Mouse (Mus musculus) layer of hippocampus, adult 11-12 months (tissue): Measurements from ENCODE around the gene Wnt6.
A peak's percentile ranks its signal among the peaks of the same experiment; 100 is the strongest.

Experiments used
- DNase-seq: peaks from one replicate; pipeline ENCODE4 v3.0.0; 2022; ENCODE audit warnings: low spot score

Gene Wnt6

DNA sequence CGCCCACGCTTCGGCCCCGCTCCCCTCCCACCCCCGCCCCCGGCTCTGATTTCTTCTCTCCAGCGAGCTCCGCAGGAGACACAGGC lies at the start of gene Wnt6:
Wnt6 (plus strand) TSS at position 48 of the 86 bp plus-strand sequence.
- DNase-seq, result no peak

DNA sequence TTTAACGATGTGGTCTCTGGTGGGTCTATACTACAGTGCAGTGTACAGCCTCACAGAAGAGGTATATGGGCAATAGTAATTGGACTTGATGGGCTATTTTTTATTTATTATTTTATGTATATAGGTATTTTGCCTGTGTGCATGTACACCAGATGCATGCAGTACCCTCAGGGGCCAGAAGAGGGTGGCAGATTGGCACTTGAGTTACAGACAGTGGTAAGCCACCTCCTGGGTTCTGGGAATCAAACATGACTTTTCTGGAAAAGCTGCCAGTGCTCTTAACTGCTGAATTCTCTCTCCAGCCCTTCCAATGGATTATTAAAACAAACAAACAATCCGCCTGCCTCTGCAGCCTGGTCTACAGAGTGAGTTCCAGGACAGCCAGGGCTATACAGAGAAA lies 47.9 kb upstream of the Wnt6 start:
- DNase-seq, result no peak

DNA sequence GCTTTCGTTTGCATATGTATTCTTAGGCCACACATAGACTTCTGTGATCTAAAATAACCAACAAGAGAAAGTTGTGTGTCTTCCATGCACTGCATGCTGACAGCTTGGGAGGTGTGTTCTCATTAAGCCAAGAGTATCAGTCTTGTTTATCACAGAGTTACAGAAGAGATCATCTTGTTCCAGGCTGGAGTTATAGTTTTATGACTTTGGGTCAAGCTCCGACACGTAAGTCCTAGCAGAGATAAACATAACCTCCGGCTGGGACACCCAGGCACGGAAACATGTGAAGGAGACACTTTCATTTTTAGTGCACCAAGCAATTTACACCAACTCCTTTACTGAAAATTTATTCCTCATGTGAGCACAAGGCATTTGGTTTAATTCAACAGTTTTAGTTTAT lies 45.6 kb upstream of the Wnt6 start:
- no peak for DNase-seq

DNA sequence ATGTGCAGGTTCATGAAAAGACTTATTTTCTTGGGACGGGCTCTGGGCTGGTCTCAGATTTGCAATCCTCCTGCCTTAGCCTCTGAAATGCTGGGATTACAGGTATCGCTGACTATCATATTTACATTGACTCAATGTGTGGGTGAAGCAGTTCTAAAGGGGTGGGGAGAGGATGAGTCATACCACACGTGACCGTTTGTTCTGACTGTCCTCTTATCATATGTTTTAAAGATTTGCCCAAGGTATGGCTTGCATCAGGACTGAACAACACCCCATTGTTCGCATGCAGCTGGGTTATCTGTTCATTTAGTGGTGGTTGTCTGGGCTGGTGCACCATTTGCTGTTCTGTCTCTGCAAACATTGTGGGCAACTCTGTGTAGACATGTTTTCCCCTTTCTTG lies 45.0 kb upstream of the Wnt6 start:
- DNase-seq, result no peak

DNA sequence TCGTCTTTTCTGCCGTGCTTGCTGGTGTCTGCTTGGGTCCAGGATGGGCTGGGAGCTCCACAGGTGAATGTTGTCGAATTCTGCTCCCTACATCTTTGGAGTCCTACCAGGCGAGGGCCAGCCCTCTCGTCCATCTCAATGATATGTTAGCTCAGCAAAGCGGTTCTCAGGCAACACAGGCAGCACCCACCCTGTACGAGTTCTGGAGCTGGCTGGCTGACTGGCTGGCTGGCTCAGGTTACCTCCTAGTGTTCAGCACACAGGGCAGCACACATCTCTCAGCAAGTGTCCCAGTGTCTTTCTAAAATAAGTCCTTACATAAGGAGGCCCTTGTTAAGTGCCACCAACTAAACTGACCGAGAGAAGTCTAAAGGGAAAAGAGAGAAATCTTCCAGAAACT lies 43.2 kb upstream of the Wnt6 start:
- no peak for DNase-seq

DNA sequence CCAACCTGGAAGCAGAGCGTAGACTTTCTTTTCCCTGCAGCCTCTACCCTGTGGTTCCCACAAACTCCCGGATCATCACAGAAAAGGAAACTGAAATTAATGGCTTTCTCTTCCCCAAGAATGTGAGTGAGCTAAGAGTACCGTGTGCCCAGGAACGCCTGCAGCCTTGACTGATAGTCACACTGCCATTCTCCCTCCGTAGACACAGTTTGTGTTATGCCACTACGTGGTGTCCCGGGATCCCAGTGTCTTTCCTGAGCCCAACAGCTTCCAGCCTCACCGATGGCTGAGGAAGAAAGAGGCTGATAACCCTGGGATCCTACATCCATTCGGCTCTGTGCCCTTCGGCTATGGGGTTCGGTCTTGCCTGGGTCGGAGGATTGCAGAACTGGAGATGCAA lies 34.7 kb upstream of the Wnt6 start:
- no peak for DNase-seq

DNA sequence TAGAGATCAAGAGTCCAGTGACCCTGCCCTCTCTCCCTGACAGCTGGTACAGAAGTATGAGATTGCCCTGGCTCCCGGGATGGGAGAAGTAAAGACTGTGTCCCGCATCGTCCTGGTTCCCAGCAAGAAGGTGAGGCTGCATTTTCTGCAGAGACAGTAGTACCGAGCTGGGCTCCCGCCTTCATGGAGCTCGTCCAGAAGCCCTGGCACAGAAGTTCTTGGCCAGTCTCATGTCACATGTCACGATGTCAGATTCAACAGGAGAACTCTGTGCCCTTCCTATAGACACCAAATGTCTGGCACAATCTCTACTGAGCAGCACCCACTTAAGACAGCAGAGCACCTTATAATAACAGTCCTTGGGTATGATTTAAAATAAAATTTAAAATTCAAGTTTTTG lies 34.2 kb upstream of the Wnt6 start:
- no peak for DNase-seq

DNA sequence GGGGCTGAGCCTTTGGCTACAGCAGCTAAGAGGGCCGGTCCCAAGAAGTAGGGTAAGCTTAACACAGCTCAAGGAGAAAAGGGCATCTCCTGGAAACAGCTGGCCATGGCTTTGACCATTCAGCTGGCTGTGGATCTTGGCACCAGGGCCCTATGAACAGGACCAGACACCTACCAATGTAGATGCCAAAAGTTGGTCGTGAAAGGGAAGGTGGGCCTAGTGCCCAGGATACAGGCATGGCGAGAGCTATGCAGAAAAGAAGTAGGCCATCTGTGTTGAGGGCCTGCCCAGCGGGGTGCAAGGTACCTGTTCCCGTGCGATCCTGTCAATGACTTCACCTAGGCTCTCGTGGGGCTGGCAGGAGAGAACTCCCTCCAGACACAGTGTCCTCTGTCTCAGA lies 30.8 kb upstream of the Wnt6 start:
- no peak for DNase-seq

DNA sequence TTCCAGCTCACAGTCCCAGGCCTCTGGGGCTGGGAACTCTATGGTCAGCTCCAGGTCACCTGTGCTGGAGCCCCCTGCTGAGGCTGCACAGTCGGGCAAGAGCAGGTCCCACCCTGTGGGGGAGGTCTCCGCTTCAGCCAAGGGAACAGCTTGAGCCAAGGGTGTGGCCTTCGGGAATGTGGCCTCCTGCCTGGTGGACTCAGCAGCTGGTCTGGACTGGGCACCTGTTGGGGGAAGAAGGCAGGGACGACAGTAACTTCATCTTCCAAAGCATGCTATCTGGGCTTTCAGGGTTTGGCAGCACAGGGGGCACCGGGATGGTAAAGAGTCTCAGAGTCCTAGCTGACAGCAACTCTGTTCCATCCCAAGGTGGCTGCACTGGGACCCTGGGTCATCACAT lies 24.4 kb upstream of the Wnt6 start:
- DNase-seq, result no peak

DNA sequence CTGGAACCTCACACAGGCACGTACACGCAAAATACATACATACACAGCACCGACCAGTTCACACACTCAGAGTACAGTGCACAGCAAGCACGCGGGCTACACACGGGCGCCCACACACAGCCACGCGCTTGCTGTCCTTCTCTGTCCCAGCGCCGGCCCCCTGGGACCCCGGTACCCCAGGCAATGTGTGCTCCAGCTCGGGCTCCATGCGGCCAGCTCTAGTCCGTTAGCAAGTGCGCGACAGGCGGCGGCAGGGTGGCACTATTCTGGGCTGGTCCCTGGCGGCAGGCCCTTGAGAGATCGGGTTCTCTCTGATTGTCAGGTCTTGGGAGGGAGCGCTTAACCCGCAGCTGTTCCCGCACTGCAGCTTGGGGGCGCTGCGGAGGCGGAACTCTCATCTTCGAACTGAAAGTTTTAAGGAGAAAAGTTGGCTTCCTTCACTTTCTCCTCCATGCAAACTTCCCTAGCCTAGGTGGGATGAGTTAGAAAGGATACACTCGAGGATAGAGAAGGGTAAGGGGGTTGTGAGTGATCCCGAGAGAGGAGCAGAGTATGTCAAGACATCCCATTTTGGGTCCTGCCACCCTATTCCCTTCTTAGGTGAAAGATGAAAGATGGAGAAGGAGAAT lies 22.9 kb upstream of the Wnt6 start, which contains the start of gene Prkag3:
Prkag3 (minus strand) TSS at position 579 of the 629 bp plus-strand sequence.
- peak; percentile 42 for DNase-seq

DNA sequence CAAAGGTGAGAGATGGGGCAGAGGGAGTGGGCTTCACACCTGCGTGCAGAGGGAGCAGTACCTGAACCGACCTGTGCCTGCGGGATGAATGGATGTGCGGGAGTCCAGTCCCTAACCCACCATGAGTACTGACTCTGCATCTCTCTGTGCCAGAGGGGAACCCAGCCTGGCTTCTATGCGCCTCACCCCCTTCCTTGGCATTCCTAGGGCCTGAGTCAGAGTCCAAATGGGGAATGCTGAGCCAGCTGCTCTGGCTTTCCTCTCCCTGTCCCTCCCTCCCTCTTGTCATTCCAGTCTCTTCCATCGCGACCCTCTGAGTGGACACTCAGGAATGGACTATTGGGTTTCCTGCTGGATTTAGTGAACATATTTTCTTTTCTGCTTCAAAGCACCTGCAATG lies 22.4 kb upstream of the Wnt6 start:
- DNase-seq, result no peak

DNA sequence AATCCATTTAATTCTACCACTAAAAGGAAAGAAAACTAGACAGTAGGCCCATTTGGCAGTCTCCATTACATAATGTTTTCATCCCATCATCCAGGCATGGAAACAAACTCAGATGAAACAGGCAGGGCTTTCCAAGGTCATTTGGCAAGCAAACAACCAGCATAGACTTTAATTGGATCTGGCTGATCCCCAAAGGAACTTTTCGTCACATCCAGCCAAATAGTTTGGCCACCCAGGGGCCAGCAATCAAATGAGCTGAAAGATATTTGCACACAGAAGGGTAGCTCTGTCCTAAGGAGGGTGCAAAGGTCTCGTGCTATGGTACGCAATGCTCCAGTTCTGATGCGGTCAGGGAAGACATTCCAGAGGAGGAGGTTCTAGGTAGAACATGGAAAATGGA lies 21.0 kb upstream of the Wnt6 start:
- DNase-seq, result no peak

DNA sequence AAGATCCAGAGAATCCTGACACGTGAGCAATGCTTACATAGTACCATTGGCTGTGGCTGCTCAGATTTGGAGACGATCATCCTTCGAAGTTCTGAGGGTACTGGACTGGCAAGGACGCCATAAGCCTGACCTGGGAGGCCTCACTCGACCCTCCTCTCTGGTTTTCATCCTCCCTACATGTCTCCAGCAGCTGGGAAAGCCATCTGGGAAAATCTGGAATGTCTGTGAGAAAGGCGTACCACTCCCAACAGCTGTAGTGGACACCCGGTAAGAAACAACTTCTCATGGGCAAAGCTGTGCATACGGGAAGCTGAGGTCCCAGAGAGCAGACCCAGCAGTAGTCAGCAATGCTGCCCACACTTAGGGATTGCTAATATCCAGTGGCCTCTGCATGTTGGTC lies 19.5 kb upstream of the Wnt6 start:
- DNase-seq, result no peak

DNA sequence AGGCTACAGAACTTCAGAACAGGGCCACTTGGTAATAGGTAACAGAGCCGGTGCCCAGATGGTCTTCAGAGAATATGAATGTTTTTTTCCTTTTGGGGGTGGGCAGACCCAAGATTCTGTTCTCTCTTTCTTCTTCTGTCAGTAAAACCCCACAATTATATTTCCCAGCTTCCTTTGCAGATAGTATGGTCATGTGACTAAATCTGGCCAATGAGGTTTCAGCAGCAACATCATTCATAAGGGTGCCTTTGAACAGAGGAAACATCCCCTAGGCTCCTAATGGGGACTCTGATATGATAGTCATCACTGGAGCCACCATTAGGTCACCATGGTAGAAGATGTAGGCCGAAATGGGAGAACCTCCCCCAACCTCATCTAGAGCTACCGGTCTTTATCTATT lies 18.9 kb upstream of the Wnt6 start:
- DNase-seq, result no peak

DNA sequence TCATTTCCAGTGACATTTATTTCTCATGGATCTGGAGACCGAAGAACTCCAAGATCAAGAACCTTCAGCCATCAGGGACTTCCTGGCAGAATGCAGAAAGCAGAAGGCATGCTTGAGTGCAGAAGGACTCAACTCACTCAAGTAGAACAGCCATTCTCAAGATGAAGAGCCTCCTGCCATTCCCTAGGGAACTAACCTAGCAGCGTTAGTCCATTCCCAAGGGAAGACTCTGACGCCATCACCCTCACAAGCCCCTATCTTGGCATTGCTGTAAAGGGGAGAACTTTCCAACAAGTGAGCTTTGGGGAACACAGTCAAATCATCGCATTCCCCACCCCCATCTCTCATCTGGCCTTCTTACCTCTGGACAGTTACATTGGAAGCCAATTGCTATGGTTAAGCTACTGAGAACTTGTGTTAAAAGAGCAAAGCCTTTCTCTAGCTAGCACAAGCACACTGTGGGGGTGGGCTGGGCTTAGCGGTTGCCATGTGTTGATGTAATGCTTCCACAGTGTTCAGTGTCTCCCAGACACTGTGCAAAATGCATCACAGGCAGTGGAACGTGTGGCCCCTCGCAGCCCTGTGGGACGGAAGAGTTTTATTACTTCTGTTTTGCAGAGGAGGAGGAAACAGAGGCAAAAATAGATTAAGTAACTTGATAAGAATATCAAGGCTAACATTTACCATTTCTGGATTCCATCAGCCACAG lies 18.3 kb upstream of the Wnt6 start:
- DNase-seq, result no peak

DNA sequence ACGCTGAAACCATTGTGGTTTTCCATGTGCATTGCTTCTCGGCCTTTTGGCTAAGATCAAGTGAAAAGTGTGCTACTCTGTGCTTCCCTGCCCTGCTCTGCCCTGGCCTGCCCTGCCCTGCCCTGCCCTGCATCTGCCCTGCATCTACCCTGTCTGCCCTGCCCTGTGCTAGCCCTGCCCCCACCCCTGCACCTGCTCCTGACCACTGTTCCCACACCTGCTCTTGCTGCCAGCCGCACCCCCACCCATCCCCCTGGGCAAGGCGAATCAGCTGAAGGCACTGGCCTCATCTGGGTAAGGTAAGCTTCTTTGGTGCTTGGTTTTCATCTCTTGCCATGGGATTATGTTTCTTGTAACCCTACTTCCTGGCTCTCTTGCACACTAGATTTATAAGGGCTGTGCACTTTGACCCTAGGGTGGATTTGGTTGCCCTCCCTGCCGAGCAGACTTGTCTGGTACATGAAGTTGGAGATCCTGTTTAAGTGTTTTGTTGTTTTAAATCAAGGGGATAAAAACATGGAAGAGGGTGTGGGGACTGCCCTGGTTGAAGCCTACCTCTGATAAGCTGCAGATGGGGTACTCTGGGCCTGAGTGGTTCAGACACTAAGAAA lies 17.4 kb upstream of the Wnt6 start:
- no peak for DNase-seq

DNA sequence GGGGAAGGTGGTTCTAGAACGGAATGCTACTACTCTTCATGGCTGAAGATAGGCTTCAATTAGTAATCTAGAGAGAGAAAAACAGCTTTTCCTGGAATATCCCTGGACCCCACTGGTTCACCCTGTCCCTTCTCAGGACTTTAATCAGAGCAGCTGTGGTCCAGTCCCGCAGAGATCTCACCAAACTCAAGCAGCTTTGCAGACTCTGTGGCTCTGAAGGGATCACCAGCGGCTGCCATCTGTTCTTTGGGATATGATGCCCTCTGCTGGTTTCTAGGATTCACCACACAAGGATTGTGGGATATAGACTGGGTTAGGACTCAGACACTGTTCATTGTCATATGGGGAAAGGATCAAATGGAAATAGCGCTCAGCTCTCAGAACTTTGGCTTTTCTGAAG lies 11.9 kb upstream of the Wnt6 start:
- peak; percentile 59 for DNase-seq

DNA sequence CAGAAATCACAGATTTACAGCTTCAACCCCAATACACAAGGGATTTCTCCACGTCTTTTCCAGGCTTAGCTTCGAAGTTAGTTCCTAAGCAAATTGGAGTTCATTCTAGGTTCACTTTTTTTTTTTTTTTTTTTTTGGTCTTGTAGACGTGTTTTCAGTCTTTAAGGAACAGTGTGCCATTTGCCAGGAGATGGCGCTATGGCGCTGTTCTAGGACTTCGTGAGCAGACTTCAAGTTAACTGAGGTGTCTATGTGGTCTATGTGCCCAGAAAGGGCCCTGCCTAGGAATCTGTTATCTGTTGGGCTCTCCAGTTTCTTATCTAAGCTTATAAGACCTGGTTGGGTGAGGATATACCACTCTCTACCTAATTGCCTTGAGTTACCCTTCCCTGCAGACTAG lies 8.6 kb upstream of the Wnt6 start:
- DNase-seq, result peak; percentile 77

DNA sequence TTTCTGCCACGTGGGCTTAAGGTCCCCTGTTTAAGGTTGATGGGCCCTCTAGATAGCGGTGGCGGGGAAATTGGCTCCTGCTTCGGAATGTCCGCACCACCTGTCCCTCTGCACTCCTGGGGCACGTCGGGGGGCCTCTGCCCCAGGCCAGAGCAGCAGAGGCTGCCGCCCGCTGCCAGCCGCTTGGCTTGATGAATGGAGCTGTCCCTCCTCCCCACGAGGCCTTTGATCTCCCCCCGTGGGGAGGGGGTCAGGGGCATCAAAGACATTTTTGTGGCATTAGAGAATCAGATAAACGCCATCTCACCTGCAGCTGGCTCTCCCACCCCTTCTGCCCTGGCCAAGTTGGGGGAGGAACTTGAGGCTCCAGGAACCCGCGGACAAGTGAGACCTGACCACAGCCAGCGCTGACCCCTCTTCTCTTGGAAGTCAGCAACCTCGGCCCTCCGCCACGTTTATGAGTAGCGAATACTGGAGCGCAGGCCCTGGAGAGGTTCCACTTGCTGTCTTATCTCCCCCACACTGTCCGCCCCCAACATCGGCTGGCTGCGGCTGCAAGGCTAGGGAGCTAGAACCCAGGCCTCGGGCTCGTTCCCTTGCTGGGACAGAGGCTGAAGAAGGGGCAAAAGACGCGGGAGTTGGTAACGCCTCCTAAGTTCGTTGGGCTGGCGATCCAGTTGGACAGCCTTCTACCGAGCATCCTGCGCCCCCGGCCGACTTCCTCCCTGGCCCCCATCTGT lies 795 bp upstream of the Wnt6 start:
- DNase-seq, result no peak

DNA sequence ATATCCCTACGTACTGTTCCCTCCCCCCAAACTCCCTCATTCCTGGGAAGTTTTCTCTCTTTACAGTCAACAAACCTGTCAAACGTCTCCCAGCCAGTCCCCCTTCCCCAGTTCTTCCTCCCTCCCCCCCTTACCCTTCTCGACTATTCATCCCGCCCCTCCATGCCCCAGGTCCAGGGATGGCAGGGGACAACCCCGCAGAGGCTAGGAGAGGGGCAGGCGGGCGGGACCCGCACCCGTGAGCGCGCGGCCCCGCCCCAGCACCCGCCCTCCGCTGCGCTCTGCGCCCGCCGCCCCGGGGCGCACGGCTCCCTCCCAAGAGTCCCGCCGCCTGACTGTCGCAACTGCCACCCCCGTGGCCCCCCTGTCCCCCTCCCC lies 236 bp upstream of the Wnt6 start:
- no peak for DNase-seq

DNA sequence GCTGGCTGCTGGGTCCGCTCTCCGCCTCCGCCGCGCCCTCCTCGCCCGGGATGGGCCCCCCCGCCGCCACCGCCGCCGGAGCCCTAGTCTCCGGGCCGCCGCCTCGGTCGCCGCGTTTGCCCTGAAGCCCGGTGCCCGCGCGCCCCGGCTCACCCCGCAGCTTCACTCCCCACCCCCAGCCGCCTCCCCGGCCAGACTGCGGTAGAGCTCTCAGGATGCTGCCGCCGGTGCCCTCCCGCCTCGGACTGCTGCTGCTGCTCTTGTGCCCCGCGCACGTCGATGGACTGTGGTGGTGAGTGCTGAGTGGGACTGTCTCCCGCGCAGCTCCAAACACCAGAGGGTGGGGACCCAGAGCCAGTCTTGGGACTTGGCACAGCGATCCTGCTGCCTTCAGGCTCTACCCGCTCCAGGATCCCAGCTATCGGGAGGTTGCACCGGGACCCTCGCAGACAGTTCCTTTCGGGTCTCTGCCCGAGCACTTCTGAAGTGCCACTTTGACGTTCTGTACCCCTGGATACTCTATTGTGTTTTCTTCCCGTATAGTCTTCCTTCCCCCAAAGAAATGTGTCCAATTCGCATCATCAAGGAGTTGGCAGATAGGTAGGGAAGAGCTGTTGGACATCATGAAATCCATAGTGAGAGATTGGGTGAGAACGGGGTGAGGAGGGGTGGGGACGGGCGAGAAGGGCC lies 384 bp downstream of the Wnt6 start:
- no peak for DNase-seq

DNA sequence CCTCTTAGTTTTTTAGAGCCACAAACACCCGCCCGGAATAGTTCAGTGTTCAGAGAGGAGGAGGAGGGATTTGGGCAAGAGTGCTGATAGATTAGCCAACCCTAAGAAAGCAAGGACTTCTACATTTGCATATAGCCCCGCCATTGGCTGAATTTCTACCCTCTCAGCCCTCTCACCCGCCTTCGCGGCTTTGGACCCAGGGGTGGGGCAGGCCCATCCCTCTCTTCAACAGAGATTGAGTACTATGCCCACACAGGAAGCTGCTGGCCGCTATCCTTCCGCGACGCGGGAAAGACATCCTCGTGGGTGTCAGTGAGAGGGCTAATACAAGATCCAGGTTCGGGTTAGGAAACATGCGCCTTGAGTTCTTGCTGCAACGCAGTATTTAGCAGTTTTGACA lies 1.4 kb downstream of the Wnt6 start:
- DNase-seq, result peak; percentile 52

DNA sequence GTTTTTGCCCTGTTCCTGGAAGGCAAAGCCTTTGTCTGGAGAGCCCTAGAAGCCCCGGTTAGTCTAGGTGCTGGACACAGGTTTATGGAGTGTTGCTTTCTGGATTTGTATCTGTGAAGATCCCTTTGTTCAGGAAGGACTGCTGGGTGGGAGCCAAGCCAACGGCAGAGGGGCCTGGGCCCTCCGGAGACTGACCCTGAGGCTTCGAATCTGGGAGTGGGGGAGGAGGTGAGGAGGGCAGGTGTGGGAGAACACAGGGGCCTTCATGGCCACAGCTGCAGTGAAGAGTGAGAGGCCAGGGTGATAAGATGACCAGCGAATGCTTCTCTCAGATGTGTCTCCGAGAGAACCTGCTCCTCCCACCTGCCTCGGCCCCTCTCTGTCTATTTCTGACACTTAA lies 2.4 kb downstream of the Wnt6 start:
- no peak for DNase-seq
